In the genomic region with DNA sequence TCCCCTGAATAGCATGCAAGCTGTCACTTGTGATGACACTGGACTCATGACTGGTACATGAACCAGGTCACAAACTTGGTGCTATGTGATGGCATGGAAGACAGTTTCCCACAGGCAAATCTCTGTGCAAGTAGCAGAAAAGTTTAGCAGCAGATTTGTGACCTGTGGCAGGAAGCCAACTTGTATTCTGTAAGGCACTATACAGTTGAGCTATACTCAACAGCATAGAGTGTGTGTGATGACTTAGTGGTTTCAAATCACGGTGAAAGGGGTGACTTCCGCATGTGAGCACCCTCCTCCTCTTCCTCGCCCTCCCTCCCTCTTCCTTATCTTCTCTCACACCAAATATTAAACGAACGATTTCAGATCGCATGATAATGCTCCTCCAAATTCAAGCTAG, we compare ENCODE assay signal across 39 mouse cellular contexts. TPM values are rescaled to one million over a fixed set of nuclear protein-coding genes. Genes with fewer than 3 reads are reported as not detected.
DNase-seq lines count a peak whose midpoint lies in the region; ATAC-seq and TF ChIP-seq lines count a peak whose summit lies in the region.
"Had no signal": no experiment of that assay in that cellular context is flagged by ENCODE, and none has a peak within 500 bp of the region (broad histone marks: within the 10 kb centered on the region; RNA-seq: fewer than 3 reads in every experiment).

No protein-coding gene starts in this region.

- no peak overlapping the region for H3K4me2 ChIP-seq in lung, embryonic 16.5 days (ENCODE audit: low read depth, low read length)
- H3K4me2 ChIP-seq in lung, postnatal 0 days (replicated peaks; ENCODE audit: low read depth, low read length), result no peak overlapping the region
- H3K4me2 ChIP-seq in limb, embryonic 12.5 days, result no peak overlapping the region
- H3K4me2 ChIP-seq in hindbrain, embryonic 14.5 days (replicated peaks), result no peak overlapping the region
- H3K4me2 ChIP-seq: liver, embryonic 13.5 days; midbrain, embryonic 11.5 days had no signal

- peaks cover 28% of the 10 kb centered on the region for H3K4me1 ChIP-seq in heart, embryonic 10.5 days
- no peaks in the 10 kb centered on the region for H3K4me1 ChIP-seq in heart, adult 2 months (ENCODE audit: control insufficient read depth, insufficient read depth, low read length)
- H3K4me1 ChIP-seq in lung, embryonic 16.5 days (replicated peaks; ENCODE audit: control insufficient read depth, insufficient read depth, low read length), result peaks cover 7% of the 10 kb centered on the region; the same call in 1 of the 2 replicates
- H3K4me1 ChIP-seq in lung, postnatal 0 days (ENCODE audit: insufficient read depth, low read depth, low read length), result no peaks in the 10 kb centered on the region
- peaks cover 51% of the 10 kb centered on the region for H3K4me1 ChIP-seq in limb, embryonic 12.5 days (replicated peaks)
- no peaks in the 10 kb centered on the region; the same call in 1 of the 2 replicates for H3K4me1 ChIP-seq in hindbrain, embryonic 14.5 days (replicated peaks; ENCODE audit: control insufficient read depth, insufficient read depth, low read length)
- H3K4me1 ChIP-seq: intestine, embryonic 15.5 days; liver, embryonic 13.5 days had no signal

- TF ChIP-seq POLR2A in heart, adult 2 months (IDR thresholded peaks at IDR 0.05; ENCODE audit: insufficient read depth, low read depth, low read length), result no peak

- no peaks in the 10 kb centered on the region for H3K9me3 ChIP-seq in heart, embryonic 10.5 days
- no peaks in the 10 kb centered on the region for H3K9me3 ChIP-seq in lung, embryonic 16.5 days (ENCODE audit: control insufficient read depth, low read length)
- no peaks in the 10 kb centered on the region for H3K9me3 ChIP-seq in lung, postnatal 0 days (ENCODE audit: low read length)
- no peaks in the 10 kb centered on the region for H3K9me3 ChIP-seq in limb, embryonic 12.5 days
- H3K9me3 ChIP-seq in hindbrain, embryonic 14.5 days (ENCODE audit: control insufficient read depth, low read length), result no peaks in the 10 kb centered on the region
- H3K9me3 ChIP-seq: hindbrain, embryonic 10.5 days; intestine, embryonic 15.5 days; liver, embryonic 13.5 days had no signal

- intact Hi-C loops in heart, adult 2 months (cut with DNase I), result no loop called here

- 67% methylated on average over 6 of the region's 6 CpGs for WGBS in heart, embryonic 10.5 days
- WGBS in heart, adult 2 months, result 69% methylated on average over 6 of the region's 6 CpGs
- whole genome bisulfite sequencing in lung, embryonic 16.5 days, result 46% methylated on average over 6 of the region's 6 CpGs
- 53% methylated on average over 6 of the region's 6 CpGs for whole genome bisulfite sequencing in lung, postnatal 0 days
- WGBS in limb, embryonic 12.5 days, result 76% methylated on average over 6 of the region's 6 CpGs
- 92% methylated on average over 6 of the region's 6 CpGs for WGBS in hindbrain, embryonic 14.5 days

- no peaks in the 10 kb centered on the region for H3K36me3 ChIP-seq in heart, embryonic 10.5 days
- H3K36me3 ChIP-seq in heart, adult 2 months (ENCODE audit: control insufficient read depth, insufficient read depth, low read length), result no peaks in the 10 kb centered on the region
- peaks cover 4% of the 10 kb centered on the region for H3K36me3 ChIP-seq in lung, embryonic 16.5 days (ENCODE audit: control insufficient read depth, insufficient read depth, low read length)
- H3K36me3 ChIP-seq in lung, postnatal 0 days (ENCODE audit: insufficient read depth, low read length), result no peaks in the 10 kb centered on the region
- H3K36me3 ChIP-seq in limb, embryonic 12.5 days, result peaks cover 34% of the 10 kb centered on the region; the same call in 1 of the 2 replicates
- no peaks in the 10 kb centered on the region for H3K36me3 ChIP-seq in hindbrain, embryonic 14.5 days (replicated peaks; ENCODE audit: control insufficient read depth, insufficient read depth)
- H3K36me3 ChIP-seq: hindbrain, embryonic 10.5 days; intestine, embryonic 15.5 days; liver, embryonic 13.5 days had no signal

- 0 out of 2 replicates have a peak, but pooled peaks have one; percentile 42 for ATAC-seq in lung, embryonic 16.5 days (ENCODE audit: low read depth)
- no peak for ATAC-seq in lung, postnatal 0 days
- ATAC-seq in limb, embryonic 12.5 days (ENCODE audit: insufficient number of reproducible peaks, insufficient read depth, low FRiP score, low TSS enrichment, low read depth), result no peak
- no peak for ATAC-seq in hindbrain, embryonic 14.5 days (ENCODE audit: low FRiP score)
- ATAC-seq: activated CD4-positive, CD25-positive, alpha-beta regulatory T cell, adult 4 months; forebrain, embryonic 14.5 days; intestine, embryonic 15.5 days had no signal

- no peak overlapping the region for H3K9ac ChIP-seq in heart, adult 2 months (ENCODE audit: low read depth, low read length)
- no peak overlapping the region for H3K9ac ChIP-seq in lung, embryonic 16.5 days (ENCODE audit: low read length)
- no peak overlapping the region for H3K9ac ChIP-seq in lung, postnatal 0 days (replicated peaks; ENCODE audit: low read depth)
- H3K9ac ChIP-seq in limb, embryonic 12.5 days (replicated peaks), result no peak overlapping the region
- H3K9ac ChIP-seq in hindbrain, embryonic 14.5 days, result no peak overlapping the region
- H3K9ac ChIP-seq: intestine, embryonic 15.5 days; liver, embryonic 13.5 days had no signal

- TF ChIP-seq CTCF in heart, adult 2 months (IDR thresholded peaks at IDR 0.05), result no peak
- TF ChIP-seq CTCF in lung, postnatal 0 days (IDR thresholded peaks at IDR 0.05), result no peak

- no peaks in the 10 kb centered on the region for H3K79me2 ChIP-seq in heart, adult 2 months (replicated peaks; ENCODE audit: control insufficient read depth, insufficient read depth, low read length)

- peaks cover 14% of the 10 kb centered on the region for H3K27me3 ChIP-seq in heart, embryonic 10.5 days (ENCODE audit: insufficient read depth, poor library complexity, severe bottlenecking)
- peaks cover 2% of the 10 kb centered on the region; the same call in 1 of the 2 replicates for H3K27me3 ChIP-seq in heart, adult 2 months (ENCODE audit: control insufficient read depth, insufficient read depth, low read length)
- no peaks in the 10 kb centered on the region for H3K27me3 ChIP-seq in lung, embryonic 16.5 days (ENCODE audit: control insufficient read depth, insufficient read depth, low read depth, low read length)
- H3K27me3 ChIP-seq in lung, postnatal 0 days (replicated peaks; ENCODE audit: insufficient read depth, low read length), result no peaks in the 10 kb centered on the region
- no peaks in the 10 kb centered on the region for H3K27me3 ChIP-seq in limb, embryonic 12.5 days
- H3K27me3 ChIP-seq in hindbrain, embryonic 14.5 days (ENCODE audit: control insufficient read depth, insufficient read depth, low read length), result no peaks in the 10 kb centered on the region; the same call in none of the 2 replicates
- H3K27me3 ChIP-seq: CH12.LX; intestine, embryonic 15.5 days; liver, embryonic 13.5 days had no signal

- peak overlapping the region; percentile 42; the same call in 1 of the 2 replicates for H3K4me3 ChIP-seq in heart, embryonic 10.5 days
- no peak overlapping the region for H3K4me3 ChIP-seq in heart, adult 2 months
- no peak overlapping the region for H3K4me3 ChIP-seq in lung, embryonic 16.5 days (ENCODE audit: low read length)
- no peak overlapping the region for H3K4me3 ChIP-seq in lung, postnatal 0 days (ENCODE audit: low read depth, low read length)
- no peak overlapping the region for H3K4me3 ChIP-seq in limb, embryonic 12.5 days (replicated peaks)
- H3K4me3 ChIP-seq in hindbrain, embryonic 14.5 days (replicated peaks; ENCODE audit: low read length), result no peak overlapping the region
- H3K4me3 ChIP-seq: intestine, embryonic 15.5 days; liver, embryonic 13.5 days had no signal

- no peak for DNase-seq in heart, embryonic 10.5 days (ENCODE audit: low spot score)
- no peak for DNase-seq in heart, adult 2 months
- DNase-seq in lung, postnatal 0 days (ENCODE audit: low spot score), result no peak
- no peak for DNase-seq in adrenal gland, postnatal 10 days
- DNase-seq in gastrocnemius, adult 8-10 months (ENCODE audit: low spot score in 2 of 2), result no peak
- DNase-seq in hindbrain, embryonic 14.5 days (ENCODE audit: low spot score), result no peak
- DNase-seq: adrenal gland, adult 2 months; cerebellum, adult 2 months; gastrocnemius, postnatal 25 days; heart, postnatal 10 days; kidney, adult 2 months; kidney, postnatal 4 days; liver, embryonic 13.5 days; lung, adult 18-20 months; right cerebral cortex, postnatal 25 days; thymus, adult 18-20 months; thymus, postnatal 25 days had no signal

- TF ChIP-seq EP300 in heart, adult 2 months (IDR thresholded peaks at IDR 0.05; ENCODE audit: insufficient read depth, low read depth, low read length), result no peak
- no peak for TF ChIP-seq EP300 in lung, postnatal 0 days (IDR thresholded peaks at IDR 0.05)

- no peak overlapping the region for H3K27ac ChIP-seq in heart, embryonic 10.5 days
- H3K27ac ChIP-seq in heart, adult 2 months, result no peak overlapping the region
- no peak overlapping the region for H3K27ac ChIP-seq in lung, embryonic 16.5 days (ENCODE audit: low read length)
- H3K27ac ChIP-seq in lung, postnatal 0 days (ENCODE audit: low read length), result no peak overlapping the region
- H3K27ac ChIP-seq in limb, embryonic 12.5 days, result peak overlapping the region; percentile 87
- no peak overlapping the region for H3K27ac ChIP-seq in hindbrain, embryonic 14.5 days
- H3K27ac ChIP-seq: hindbrain, embryonic 10.5 days; intestine, embryonic 15.5 days; kidney, postnatal 0 days; liver, embryonic 13.5 days; stomach, postnatal 0 days had no signal

RNA-seq across cellular contexts. Expression of a gene that starts 39.9 kb away (rescaled TPM):
- polyA plus RNA-seq in heart, embryonic 10.5 days (2016; fragmentation: Nextera tagmentation; extraction: Ambion mirVana), result 0.34 and 0.60 TPM in 2 replicates
- under 1 TPM; 0.50 to 0.84 TPM for total RNA-seq in heart, adult 2 months (2021)
- polyA plus RNA-seq in heart, adult 2 months (2012; rRNA removed), result 0.51 and 1.2 TPM in 2 replicates
- 2.5 and 3.3 TPM in 2 replicates for polyA plus RNA-seq in lung, embryonic 16.5 days (2015; fragmentation: Nextera tagmentation; extraction: Ambion mirVana)
- polyA plus RNA-seq in lung, postnatal 0 days (2015; fragmentation: Nextera tagmentation; extraction: Ambion mirVana), result 0.98 and 1.3 TPM in 2 replicates
- 2.0 and 2.3 TPM in 2 replicates for polyA plus RNA-seq in limb, embryonic 12.5 days (2016; fragmentation: Nextera tagmentation; extraction: Ambion mirVana)
- 1 to 10 TPM; 3.0 TPM for total RNA-seq in adrenal gland, postnatal 10 days (2021)
- 1 to 10 TPM in 2 of 4 experiments, under 1 TPM in 2; 0.43 to 1.4 (median 0.86) TPM for total RNA-seq in gastrocnemius, adult 8-10 months (2022)
- polyA plus RNA-seq in hindbrain, embryonic 14.5 days (2014; fragmentation: Nextera tagmentation; extraction: Ambion mirVana), result 0.95 and 1.0 TPM in 2 replicates
- total RNA-seq: CH12.LX; neutrophil, adult 5-6 weeks had no signal
- polyA plus RNA-seq: activated CD4-positive, CD25-positive, alpha-beta regulatory T cell, adult 4 months; C2C12 had no signal

RNA-seq across cellular contexts. Expression of a gene that starts 46.2 kb away (rescaled TPM):
- not detected in 2 replicates for polyA plus RNA-seq in heart, embryonic 10.5 days (2016; fragmentation: Nextera tagmentation; extraction: Ambion mirVana)
- not detected for total RNA-seq in heart, adult 2 months (2021)
- polyA plus RNA-seq in heart, adult 2 months (2012; rRNA removed), result not detected in 2 replicates
- polyA plus RNA-seq in lung, embryonic 16.5 days (2015; fragmentation: Nextera tagmentation; extraction: Ambion mirVana), result not detected in 2 replicates
- polyA plus RNA-seq in lung, postnatal 0 days (2015; fragmentation: Nextera tagmentation; extraction: Ambion mirVana), result not detected in 2 replicates
- polyA plus RNA-seq in limb, embryonic 12.5 days (2016; fragmentation: Nextera tagmentation; extraction: Ambion mirVana), result not detected in 2 replicates
- total RNA-seq in adrenal gland, postnatal 10 days (2021), result not detected
- not detected for total RNA-seq in gastrocnemius, adult 8-10 months (2022)
- polyA plus RNA-seq in hindbrain, embryonic 14.5 days (2014; fragmentation: Nextera tagmentation; extraction: Ambion mirVana), result not detected in 2 replicates
- total RNA-seq: adrenal gland, adult 2 months; adrenal gland, postnatal 4 days; CH12.LX; gastrocnemius, postnatal 25 days; heart, adult 8-10 months; heart, postnatal 10 days; layer of hippocampus, adult 8-10 months; layer of hippocampus, postnatal 25 days; left cerebral cortex, adult 8-10 months; left cerebral cortex, postnatal 36 days; megakaryocyte, adult 5-6 weeks; neutrophil, adult 5-6 weeks had no signal
- polyA plus RNA-seq: activated CD4-positive, CD25-positive, alpha-beta regulatory T cell, adult 4 months; adrenal gland, adult 2 months; C2C12; cerebellum, adult 2 months; forebrain, embryonic 14.5 days; hindbrain, embryonic 10.5 days; hindbrain, embryonic 16.5 days; intestine, embryonic 15.5 days; kidney, adult 2 months; kidney, postnatal 0 days; liver, embryonic 13.5 days; midbrain, embryonic 11.5 days; midbrain, embryonic 16.5 days; neural tube, embryonic 11.5 days; stomach, postnatal 0 days had no signal

RNA-seq across cellular contexts. Expression of a gene that starts 50.9 kb away (rescaled TPM):
- polyA plus RNA-seq in heart, embryonic 10.5 days (2016; fragmentation: Nextera tagmentation; extraction: Ambion mirVana), result 0.14 and 0.30 TPM in 2 replicates
- under 1 TPM in 1 of 2 experiments, not detected in 1; 0.20 TPM for total RNA-seq in heart, adult 2 months (2021)
- 0.15 TPM in 1 of 2 replicates, not detected in the other for polyA plus RNA-seq in heart, adult 2 months (2012; rRNA removed)
- polyA plus RNA-seq in lung, embryonic 16.5 days (2015; fragmentation: Nextera tagmentation; extraction: Ambion mirVana), result 0.09 and 0.18 TPM in 2 replicates
- polyA plus RNA-seq in lung, postnatal 0 days (2015; fragmentation: Nextera tagmentation; extraction: Ambion mirVana), result not detected in 2 replicates
- 1.1 and 2.7 TPM in 2 replicates for polyA plus RNA-seq in limb, embryonic 12.5 days (2016; fragmentation: Nextera tagmentation; extraction: Ambion mirVana)
- total RNA-seq in adrenal gland, postnatal 10 days (2021), result not detected
- total RNA-seq in gastrocnemius, adult 8-10 months (2022), result not detected
- not detected in 2 replicates for polyA plus RNA-seq in hindbrain, embryonic 14.5 days (2014; fragmentation: Nextera tagmentation; extraction: Ambion mirVana)
- total RNA-seq: adrenal gland, adult 2 months; adrenal gland, postnatal 4 days; CH12.LX; gastrocnemius, postnatal 25 days; heart, adult 8-10 months; heart, postnatal 10 days; layer of hippocampus, adult 8-10 months; layer of hippocampus, postnatal 25 days; left cerebral cortex, postnatal 36 days; megakaryocyte, adult 5-6 weeks; neutrophil, adult 5-6 weeks had no signal
- polyA plus RNA-seq: activated CD4-positive, CD25-positive, alpha-beta regulatory T cell, adult 4 months; adrenal gland, adult 2 months; C2C12; hindbrain, embryonic 10.5 days; hindbrain, embryonic 16.5 days; kidney, adult 2 months; liver, embryonic 13.5 days; midbrain, embryonic 11.5 days; midbrain, embryonic 16.5 days; neural tube, embryonic 11.5 days; stomach, postnatal 0 days had no signal
